Mouse (Mus musculus): Measurements from ENCODE around the gene Olfr357. TPM values are rescaled to one million over a fixed set of nuclear protein-coding genes. Genes with fewer than 3 reads are reported as not detected.

The Olfr357 gene
- not detected in 2 replicates for polyA plus RNA-seq (2011; ENCODE audit: insufficient read depth, insufficient read length, low read depth, missing spikeins)

DNA sequence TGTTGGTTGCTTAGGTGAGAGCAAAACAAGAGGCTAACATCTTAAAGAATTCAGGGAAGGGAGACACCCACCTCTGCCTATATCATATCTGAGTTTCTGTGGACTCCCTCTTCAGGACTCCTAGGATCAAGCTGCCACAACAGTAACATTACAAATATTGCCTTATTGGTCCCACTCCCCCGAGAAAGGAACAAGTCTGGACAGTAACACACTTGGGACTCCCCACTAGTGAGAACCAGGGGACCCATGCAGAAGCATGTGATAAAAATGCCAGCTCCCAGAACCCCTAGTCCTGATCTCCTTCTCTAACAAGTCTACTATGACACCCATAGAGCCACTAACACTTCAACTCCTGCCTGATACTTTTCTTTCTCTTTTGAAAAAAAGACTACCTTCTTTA, at the start of gene Olfr357:
Gene Olfr357 (plus strand): TSS at position 301 of the 400 bp plus-strand sequence.
- no peaks in the 10 kb centered on the region for H3K4me1 ChIP-seq (ENCODE audit: control insufficient read depth, insufficient read depth, low read length)
- no peak for TF ChIP-seq CTCF (IDR thresholded peaks at IDR 0.05; ENCODE audit: low read depth, low read length)
- TF ChIP-seq POLR2A (IDR thresholded peaks at IDR 0.05; ENCODE audit: insufficient read depth, low read length): no peak
- no peak for TF ChIP-seq EP300 (IDR thresholded peaks at IDR 0.05; ENCODE audit: insufficient read depth, low read depth, low read length)
- H3K9ac ChIP-seq (ENCODE audit: low read depth, poor library complexity, severe bottlenecking): no peak within 1 kb of the TSS
- H3K27ac ChIP-seq (ENCODE audit: insufficient read depth, low read length): no peak within 1 kb of the TSS
- no peaks in the 10 kb centered on the region for H3K9me3 ChIP-seq (replicated peaks; ENCODE audit: control insufficient read depth, insufficient read depth, low read length, poor library complexity, severe bottlenecking)
- H3K27me3 ChIP-seq (ENCODE audit: control insufficient read depth, insufficient read depth, low read length, poor library complexity, severe bottlenecking): no peaks in the 10 kb centered on the region
- H3K4me3 ChIP-seq (ENCODE audit: low read depth, low read length): no peak within 1 kb of the TSS
- no peaks in the 10 kb centered on the region for H3K36me3 ChIP-seq (ENCODE audit: control insufficient read depth, insufficient read depth, low read length, poor library complexity, severe bottlenecking)

DNA sequence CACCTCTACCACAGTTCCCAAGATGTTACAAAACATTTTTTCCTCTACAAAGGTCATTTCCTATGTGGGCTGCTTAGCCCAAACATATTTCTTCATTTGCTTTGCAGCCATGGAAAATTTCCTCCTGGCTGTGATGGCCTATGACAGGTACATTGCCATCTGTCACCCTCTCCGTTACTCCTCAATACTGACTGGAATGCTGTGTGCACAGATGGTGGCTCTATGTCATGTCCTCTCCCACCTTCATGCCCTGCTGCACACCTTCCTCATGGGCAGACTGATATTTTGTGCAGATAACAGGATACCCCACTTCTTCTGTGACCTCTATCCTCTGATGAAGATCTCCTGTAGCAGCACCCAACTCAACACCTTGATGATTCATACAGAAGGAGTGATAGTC, 3.4 kb downstream of the Olfr357 start:
- Histone ChIP-seq H3K4me3 (ENCODE audit: low read depth, low read length) (no peak overlapping the region), H3K27me3 (ENCODE audit: control insufficient read depth, insufficient read depth, low read length, poor library complexity, severe bottlenecking) (no peaks in the 10 kb centered on the region), H3K27ac (ENCODE audit: insufficient read depth, low read length) (no peak overlapping the region), H3K9ac (ENCODE audit: low read depth, poor library complexity, severe bottlenecking) (no peak overlapping the region), H3K9me3 (replicated peaks; ENCODE audit: control insufficient read depth, insufficient read depth, low read length, poor library complexity, severe bottlenecking) (no peaks in the 10 kb centered on the region), H3K4me1 (ENCODE audit: control insufficient read depth, insufficient read depth, low read length) (no peaks in the 10 kb centered on the region), H3K36me3 (ENCODE audit: control insufficient read depth, insufficient read depth, low read length, poor library complexity, severe bottlenecking) (no peaks in the 10 kb centered on the region)
- TF ChIP-seq POLR2A (IDR thresholded peaks at IDR 0.05; ENCODE audit: insufficient read depth, low read length) (no peak), EP300 (IDR thresholded peaks at IDR 0.05; ENCODE audit: insufficient read depth, low read depth, low read length) (no peak), CTCF (IDR thresholded peaks at IDR 0.05; ENCODE audit: low read depth, low read length) (no peak)

DNA sequence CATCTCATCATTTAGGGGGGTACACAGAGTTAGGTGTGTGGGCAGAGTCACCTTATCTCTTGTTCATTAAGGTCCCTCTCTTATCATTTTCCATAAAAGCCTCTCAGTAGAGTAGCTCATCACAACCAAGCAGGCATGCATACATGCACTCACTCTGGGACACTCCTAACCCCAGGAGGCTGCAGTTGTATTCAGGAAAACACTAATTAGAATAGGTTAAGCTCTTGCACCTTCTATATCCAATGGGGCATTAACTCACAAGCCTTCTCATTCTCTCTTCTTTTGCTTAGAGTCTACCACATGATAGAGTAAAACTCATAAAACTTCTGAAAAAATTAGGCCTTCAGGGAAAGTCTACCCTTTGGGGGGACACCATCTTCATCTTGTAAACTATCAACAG, 15.6 kb downstream of the Olfr357 start, which contains the start of gene Olfr358:
Gene Olfr358 (minus strand): TSS at position 101 of the 400 bp plus-strand sequence.
- no peaks in the 10 kb centered on the region for H3K9me3 ChIP-seq (replicated peaks; ENCODE audit: control insufficient read depth, insufficient read depth, low read length, poor library complexity, severe bottlenecking)
- TF ChIP-seq EP300 (IDR thresholded peaks at IDR 0.05; ENCODE audit: insufficient read depth, low read depth, low read length): no peak
- no peak for TF ChIP-seq CTCF (IDR thresholded peaks at IDR 0.05; ENCODE audit: low read depth, low read length)
- TF ChIP-seq POLR2A (IDR thresholded peaks at IDR 0.05; ENCODE audit: insufficient read depth, low read length): no peak
- no peaks in the 10 kb centered on the region for H3K27me3 ChIP-seq (ENCODE audit: control insufficient read depth, insufficient read depth, low read length, poor library complexity, severe bottlenecking)
- H3K9ac ChIP-seq (ENCODE audit: low read depth, poor library complexity, severe bottlenecking): no peak within 1 kb of the TSS
- H3K4me3 ChIP-seq (ENCODE audit: low read depth, low read length): no peak within 1 kb of the TSS
- no peak within 1 kb of the TSS for H3K27ac ChIP-seq (ENCODE audit: insufficient read depth, low read length)
- H3K36me3 ChIP-seq (ENCODE audit: control insufficient read depth, insufficient read depth, low read length, poor library complexity, severe bottlenecking): no peaks in the 10 kb centered on the region
- H3K4me1 ChIP-seq (ENCODE audit: control insufficient read depth, insufficient read depth, low read length): no peaks in the 10 kb centered on the region

Other genes with a start within 250 kb of the Olfr357 start
- not detected in 2 replicates for gene Olfr348, start 209.6 kb upstream of the Olfr357 start, polyA plus RNA-seq (2011; ENCODE audit: insufficient read depth, insufficient read length, low read depth, missing spikeins)
- not detected in 2 replicates for gene Olfr50, start 203.3 kb upstream of the Olfr357 start, polyA plus RNA-seq (2011; ENCODE audit: insufficient read depth, insufficient read length, low read depth, missing spikeins)
- gene Olfr3, start 176.8 kb upstream of the Olfr357 start, polyA plus RNA-seq (2011; ENCODE audit: insufficient read depth, insufficient read length, low read depth, missing spikeins): not detected in 2 replicates
- gene Olfr350, start 147.5 kb upstream of the Olfr357 start, polyA plus RNA-seq (2011; ENCODE audit: insufficient read depth, insufficient read length, low read depth, missing spikeins): not detected in 2 replicates
- gene Olfr351, start 131.2 kb upstream of the Olfr357 start, polyA plus RNA-seq (2011; ENCODE audit: insufficient read depth, insufficient read length, low read depth, missing spikeins): not detected in 2 replicates
- 0.18 and 0.53 TPM in 2 replicates for gene Olfr352, start 125.4 kb upstream of the Olfr357 start, polyA plus RNA-seq (2011; ENCODE audit: insufficient read depth, insufficient read length, low read depth, missing spikeins)
- not detected in 2 replicates for gene Olfr353, start 100.9 kb upstream of the Olfr357 start, polyA plus RNA-seq (2011; ENCODE audit: insufficient read depth, insufficient read length, low read depth, missing spikeins)
- gene Olfr354, start 88.1 kb upstream of the Olfr357 start, polyA plus RNA-seq (2011; ENCODE audit: insufficient read depth, insufficient read length, low read depth, missing spikeins): not detected in 2 replicates
- gene Olfr355, start 64.9 kb upstream of the Olfr357 start, polyA plus RNA-seq (2011; ENCODE audit: insufficient read depth, insufficient read length, low read depth, missing spikeins): not detected in 2 replicates
- not detected in 2 replicates for gene Olfr356, start 56.7 kb upstream of the Olfr357 start, polyA plus RNA-seq (2011; ENCODE audit: insufficient read depth, insufficient read length, low read depth, missing spikeins)
- not detected in 2 replicates for gene Olfr358, start 15.5 kb downstream of the Olfr357 start, polyA plus RNA-seq (2011; ENCODE audit: insufficient read depth, insufficient read length, low read depth, missing spikeins)
- gene Olfr360, start 71.9 kb downstream of the Olfr357 start, polyA plus RNA-seq (2011; ENCODE audit: insufficient read depth, insufficient read length, low read depth, missing spikeins): not detected in 2 replicates
- not detected in 2 replicates for gene Olfr361, start 95.5 kb downstream of the Olfr357 start, polyA plus RNA-seq (2011; ENCODE audit: insufficient read depth, insufficient read length, low read depth, missing spikeins)
- not detected in 2 replicates for gene Olfr362, start 124.1 kb downstream of the Olfr357 start, polyA plus RNA-seq (2011; ENCODE audit: insufficient read depth, insufficient read length, low read depth, missing spikeins)
- gene Olfr364-ps1, start 145.5 kb downstream of the Olfr357 start, polyA plus RNA-seq (2011; ENCODE audit: insufficient read depth, insufficient read length, low read depth, missing spikeins): not detected in 2 replicates
- gene Olfr365, start 194.4 kb downstream of the Olfr357 start, polyA plus RNA-seq (2011; ENCODE audit: insufficient read depth, insufficient read length, low read depth, missing spikeins): not detected in 2 replicates
- not detected in 2 replicates for gene Olfr366, start 217.7 kb downstream of the Olfr357 start, polyA plus RNA-seq (2011; ENCODE audit: insufficient read depth, insufficient read length, low read depth, missing spikeins)

Data from ES-Bruce4 (cell line).